Mouse (Mus musculus) heart, adult 2 months (tissue): ENCODE measurements around the gene Slc25a29.

Experiments used
- CTCF ChIP-seq: fragments of 200-600 bp; IDR thresholded peaks from 2 replicates; pipeline ENCODE4 v1.8.1; 2022; ENCODE audit warnings: antibody characterized with exemption, mild to moderate bottlenecking, moderate library complexity
- EP300 ChIP-seq: fragments of 200-500 bp; IDR thresholded peaks from 2 replicates; pipeline ENCODE4 v1.6.1; 2011; ENCODE audit warnings: low read depth, low read length, control low read depth; ENCODE audit not compliant: insufficient read depth
- POLR2A ChIP-seq: fragments of 200-500 bp; IDR thresholded peaks from 2 replicates; pipeline ENCODE4 v1.6.1; 2011; ENCODE audit warnings: mild to moderate bottlenecking, low read depth, low read length, control low read depth; ENCODE audit not compliant: insufficient read depth

DNA sequence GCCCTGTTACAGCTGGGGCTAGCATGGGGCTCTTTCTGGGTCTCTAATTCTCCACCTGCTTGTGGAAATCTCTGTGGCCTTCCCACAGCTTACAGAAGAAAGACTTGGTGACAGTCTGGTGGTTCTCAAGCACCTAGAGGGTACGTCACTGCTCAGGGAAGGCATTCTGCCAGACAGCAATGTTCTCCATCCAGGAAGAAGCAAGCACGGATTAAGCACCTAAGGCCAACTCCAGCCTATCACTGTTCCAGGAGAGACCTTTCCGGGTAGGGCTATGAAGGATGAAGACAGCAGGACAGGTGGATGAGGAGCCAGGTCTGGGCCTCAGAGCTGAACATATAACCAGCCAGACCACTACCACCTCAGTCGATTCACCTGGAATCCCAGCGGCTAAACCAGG, 897 bp downstream of the Slc25a29 start:
- no peak for TF ChIP-seq EP300
- no peak for TF ChIP-seq POLR2A
- TF ChIP-seq CTCF = no peak
